Mouse (Mus musculus): ENCODE measurements around the gene Smarcad1. TPM values are rescaled to one million over a fixed set of nuclear protein-coding genes. Genes with fewer than 3 reads are reported as not detected.

Gene Smarcad1
- total RNA-seq, 2 experiments from 2014 or later = 27.1 to 27.9 TPM

DNA sequence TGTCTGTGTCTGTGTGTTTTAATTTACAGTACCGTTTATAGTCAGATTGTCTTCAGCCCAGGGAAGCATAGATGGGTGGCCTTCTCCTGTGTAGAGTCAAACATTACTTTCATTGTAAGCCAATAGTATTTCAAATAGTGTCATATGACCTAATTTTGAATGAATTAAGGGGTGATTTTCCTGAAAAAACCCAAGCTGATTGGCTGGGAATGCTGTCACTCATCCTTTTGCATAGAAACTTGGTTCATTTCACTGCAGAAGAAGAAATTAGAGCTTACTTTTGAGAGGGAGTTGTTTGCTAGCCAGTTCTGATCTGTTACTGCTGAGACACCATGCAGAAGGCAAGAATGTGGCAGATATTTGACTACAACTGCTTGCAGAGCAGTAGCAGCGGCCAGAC lies 32.8 kb downstream of the Smarcad1 start:
- DNase-seq (ENCODE audit: low spot score in 2 of 2) = no peak

GRCm38 (mm10) chr6:65079139-65079538 lies 36.8 kb downstream of the Smarcad1 start:
- no peak for DNase-seq (ENCODE audit: low spot score in 2 of 2)

- DNase-seq (ENCODE audit: low spot score in 2 of 2) = no peak
Measured at GRCm38 (mm10) chr6:65114902-65115301, 72.5 kb downstream of the Smarcad1 start.

DNA sequence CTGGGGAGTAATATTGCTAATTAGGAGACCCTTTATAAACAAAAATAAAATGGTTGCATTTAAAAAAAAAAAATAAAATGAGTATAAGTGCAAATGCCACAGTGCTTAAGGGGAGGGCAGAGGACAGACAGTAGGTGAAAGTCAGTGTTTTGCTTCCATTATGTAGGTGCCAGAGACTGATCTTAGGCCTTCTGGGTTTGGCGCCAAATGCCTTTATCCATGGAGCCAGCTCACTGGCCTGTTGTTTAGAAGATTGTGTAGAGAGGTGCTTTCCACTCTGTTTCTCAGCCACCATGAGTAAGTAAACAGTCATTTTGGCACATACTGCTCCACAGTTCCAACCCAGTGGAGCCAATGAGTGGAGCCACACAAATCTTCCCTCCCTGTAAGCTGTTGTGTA lies 75.2 kb downstream of the Smarcad1 start:
- DNase-seq (ENCODE audit: low spot score in 2 of 2) = no peak

DNA sequence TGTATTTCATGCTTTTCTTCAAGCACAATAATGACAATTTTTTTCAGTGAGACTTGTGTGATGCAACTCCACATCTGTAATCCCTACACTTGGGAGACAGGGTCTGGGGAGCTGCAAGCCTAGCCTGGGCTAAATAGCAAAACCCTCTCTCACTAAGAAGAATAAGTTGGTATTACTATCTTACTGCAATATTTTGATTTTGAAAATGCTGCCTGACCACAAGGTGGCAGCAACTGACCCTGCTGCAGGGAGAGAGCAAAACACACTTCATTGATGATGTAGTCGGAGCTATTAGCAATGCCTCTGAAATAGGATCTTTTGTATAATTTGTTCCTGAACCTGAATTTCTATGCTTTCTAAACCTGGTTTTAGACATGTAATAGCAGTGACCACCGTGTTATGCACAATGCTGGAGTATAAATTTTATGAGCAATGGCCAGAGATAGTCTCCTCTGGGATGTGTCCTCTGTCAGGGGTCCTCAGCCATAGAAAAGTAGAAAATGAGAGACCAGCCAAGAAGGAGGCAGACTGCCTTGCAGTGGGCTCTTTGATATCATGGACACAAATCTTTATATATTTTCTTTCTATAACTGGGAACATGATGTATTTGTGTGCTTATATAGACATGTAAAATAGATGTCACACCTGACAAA lies 83.8 kb downstream of the Smarcad1 start:
- DNase-seq (ENCODE audit: low spot score in 2 of 2) = peak; percentile 24 to 40

- DNase-seq (ENCODE audit: low spot score in 2 of 2) = no peak
Measured at GRCm38 (mm10) chr6:65132376-65132775, 90.0 kb downstream of the Smarcad1 start.

DNA sequence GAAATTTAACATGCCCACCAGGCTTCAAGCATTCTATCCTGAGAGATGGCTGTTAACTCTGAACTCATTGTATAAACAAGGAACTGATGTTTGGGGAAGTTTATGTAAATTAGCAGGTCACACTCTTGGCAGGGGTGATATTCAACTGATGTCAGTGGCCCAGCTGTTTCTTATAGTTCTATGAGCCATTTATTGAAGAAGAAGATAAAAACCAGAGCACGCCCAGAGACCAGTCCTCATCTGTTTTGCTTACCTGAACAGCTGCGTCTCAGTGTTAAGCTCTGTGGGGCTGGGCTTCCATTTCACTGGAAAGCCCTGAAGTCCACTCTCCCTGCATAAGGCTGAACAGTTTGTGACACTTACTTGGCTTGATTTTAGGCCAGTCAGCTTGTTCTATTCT lies 95.4 kb downstream of the Smarcad1 start:
- no peak for DNase-seq (ENCODE audit: low spot score in 2 of 2)

- no peak for DNase-seq (ENCODE audit: low spot score in 2 of 2)
Measured at GRCm38 (mm10) chr6:65138243-65138642, 95.9 kb downstream of the Smarcad1 start.

- no peak for DNase-seq (ENCODE audit: low spot score in 2 of 2)
Measured at GRCm38 (mm10) chr6:65140082-65140749, 97.8 kb downstream of the Smarcad1 start.

GRCm38 (mm10) chr6:65140750-65141243 lies 98.4 kb downstream of the Smarcad1 start:
- no peak for DNase-seq (ENCODE audit: low spot score in 2 of 2)

GRCm38 (mm10) chr6:65142316-65142715 lies 99.9 kb downstream of the Smarcad1 start:
- DNase-seq (ENCODE audit: low spot score in 2 of 2) = no peak

DNA sequence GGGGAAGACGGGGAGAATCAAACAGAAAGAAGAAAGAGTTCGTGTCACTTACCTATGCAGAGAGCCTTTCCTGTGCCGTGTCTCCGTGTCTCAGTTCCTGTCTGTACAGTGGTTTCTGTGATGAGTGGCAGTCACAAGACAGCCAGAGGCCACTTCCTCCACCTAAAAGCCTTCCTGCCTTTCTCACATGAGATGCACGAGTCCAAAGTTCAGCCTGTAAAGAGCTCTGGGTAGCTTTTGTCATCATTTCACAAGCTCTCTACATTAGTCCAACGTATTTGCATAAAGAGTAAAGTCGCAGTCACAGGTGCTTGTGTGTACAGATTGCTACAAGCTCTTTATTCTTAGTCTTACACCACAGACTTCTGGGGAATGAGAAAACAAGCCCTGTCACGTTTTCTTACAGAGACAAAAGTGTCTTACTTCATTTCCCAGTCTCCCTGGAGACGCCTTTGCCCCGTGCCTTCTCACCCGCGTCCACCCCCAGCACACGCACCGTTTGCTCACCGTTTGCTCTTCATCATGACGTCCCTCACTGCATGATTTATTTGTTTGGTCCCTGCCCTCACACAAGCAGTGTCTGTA lies 102.3 kb downstream of the Smarcad1 start, which contains the start of gene Hpgds:
Hpgds (minus strand) TSS at position 288 of the 585 bp plus-strand sequence.
- no peak for DNase-seq (ENCODE audit: low spot score in 2 of 2)

GRCm38 (mm10) chr6:65146363-65146762 lies 104.0 kb downstream of the Smarcad1 start:
- DNase-seq (ENCODE audit: low spot score in 2 of 2) = no peak

DNA sequence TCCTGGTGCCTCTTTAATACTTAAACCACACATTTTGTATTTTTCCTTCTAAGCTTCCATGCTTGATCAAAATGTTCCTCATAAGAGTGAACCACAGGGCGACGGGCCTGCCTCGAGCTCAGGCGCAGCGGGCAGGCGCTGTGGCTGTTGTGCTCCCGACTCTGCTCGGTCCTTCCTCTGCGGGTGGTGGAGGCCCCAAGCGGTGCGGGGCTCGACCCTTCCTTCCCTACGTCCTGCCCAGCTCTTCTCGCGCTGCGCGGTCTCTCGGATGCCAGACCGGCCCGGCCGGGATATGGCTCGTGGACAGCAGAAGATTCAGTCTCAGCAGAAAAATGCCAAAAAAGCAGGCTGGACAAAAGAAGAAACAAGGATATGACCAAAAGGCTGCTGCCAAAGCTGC lies 108.3 kb downstream of the Smarcad1 start:
- DNase-seq (ENCODE audit: low spot score in 2 of 2) = no peak

- no peak for DNase-seq (ENCODE audit: low spot score in 2 of 2)
Measured at GRCm38 (mm10) chr6:65153570-65153969, 111.2 kb downstream of the Smarcad1 start.

DNA sequence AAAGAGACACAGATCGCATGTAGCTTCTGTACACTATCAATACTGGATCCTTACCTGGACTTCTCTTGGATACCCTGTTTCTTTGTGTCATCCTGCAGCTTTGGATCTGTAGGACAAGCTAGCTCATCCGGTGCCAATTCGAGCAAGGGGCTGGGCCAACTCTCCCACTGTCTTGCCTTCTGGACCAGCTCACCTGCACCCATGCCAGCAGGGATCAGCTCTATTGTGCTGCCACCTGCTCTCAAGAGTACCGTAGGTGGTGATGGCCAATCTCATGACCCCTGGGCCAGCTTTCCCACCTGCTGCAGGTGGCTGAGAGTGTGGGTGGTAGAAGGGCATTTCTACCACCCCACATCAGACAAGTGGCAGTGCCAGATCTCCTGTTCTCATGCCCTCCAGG lies 114.7 kb downstream of the Smarcad1 start:
- no peak for DNase-seq (ENCODE audit: low spot score in 2 of 2)

DNA sequence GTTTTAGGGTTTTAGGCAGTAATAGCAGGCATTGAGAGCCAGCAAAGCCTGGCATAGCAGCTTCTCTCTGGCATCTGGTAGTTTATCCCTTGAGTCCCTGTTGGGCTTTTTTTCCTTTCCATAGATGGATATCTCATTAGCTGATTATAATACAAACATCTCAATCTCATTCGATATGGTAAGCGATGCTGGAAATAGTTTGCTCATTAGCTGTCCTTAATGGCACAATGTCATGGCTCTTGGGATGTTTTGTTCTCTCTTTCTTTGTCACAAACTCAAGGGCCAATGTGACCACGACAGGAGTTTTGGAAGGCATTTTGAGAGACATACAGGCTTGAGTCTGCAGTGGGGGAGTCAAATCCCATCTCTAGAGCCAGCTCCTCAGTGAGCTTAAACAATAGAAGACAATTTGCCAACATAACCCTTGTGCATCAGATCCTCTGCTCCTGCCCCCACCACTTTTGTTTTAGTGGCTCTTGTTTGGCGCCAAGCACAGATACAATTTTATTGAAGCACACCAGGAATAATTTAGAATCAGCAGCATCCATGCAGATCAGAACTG lies 117.1 kb downstream of the Smarcad1 start:
- no peak for DNase-seq (ENCODE audit: low spot score in 2 of 2)

DNA sequence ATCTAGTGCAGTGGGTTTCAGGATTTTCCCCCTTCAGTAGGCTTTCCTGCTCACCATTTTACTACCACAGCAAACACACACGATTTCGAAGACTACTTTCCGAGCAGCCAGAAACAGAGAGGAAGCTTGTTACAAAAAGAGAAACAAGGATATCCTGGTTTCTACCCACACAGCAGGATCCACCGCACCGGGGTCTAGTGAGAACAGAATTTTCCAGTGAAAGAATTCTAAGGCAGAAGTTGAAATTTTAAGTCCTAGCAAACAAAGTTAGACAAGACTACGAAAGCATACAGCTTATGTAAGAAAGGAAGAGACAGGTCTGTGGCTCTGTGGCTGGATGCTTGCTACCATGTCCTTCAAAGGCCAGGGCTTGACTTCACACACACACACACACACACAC lies 121.8 kb downstream of the Smarcad1 start:
- no peak for DNase-seq (ENCODE audit: low spot score in 2 of 2)

- no peak for DNase-seq (ENCODE audit: low spot score in 2 of 2)
Measured at GRCm38 (mm10) chr6:65164977-65165376, 122.6 kb downstream of the Smarcad1 start.

All from adrenal gland, adult 18-20 months (tissue).